Mouse (Mus musculus) lung, postnatal 0 days (tissue): ENCODE data around the gene Hspa5. TPM values are rescaled to one million over a fixed set of nuclear protein-coding genes. Genes with fewer than 3 reads are reported as not detected.
A peak's percentile ranks its signal among the peaks of the same experiment; 100 is the strongest.

Experiments
- ATAC-seq: fragments of 200-750 bp; cut with Nextera tagmentation; 2 replicates; pipeline ENCODE4 v1.8.0; 2017; ENCODE audit warnings: moderate library complexity
- DNase-seq: peaks from one replicate; pipeline ENCODE4 v3.0.0-alpha.2; 2016; ENCODE audit warnings: low spot score
- H3K27ac ChIP-seq: fragments of 300-500 bp; sonication (generic); 2 replicates; pipeline ENCODE4 v1.5.1; 2014; ENCODE audit warnings: antibody characterized with exemption, mild to moderate bottlenecking, low read length, mixed read lengths
- H3K27me3 ChIP-seq: fragments of 300-500 bp; sonication (generic); replicated peaks from 2 replicates; pipeline ENCODE4 v1.6.1; 2014; ENCODE audit warnings: low read length, mixed read lengths; ENCODE audit not compliant: insufficient read depth
- H3K36me3 ChIP-seq: fragments of 300-500 bp; sonication (generic); 2 replicates; pipeline ENCODE4 v1.6.1; 2014; ENCODE audit warnings: low read length, mixed read lengths; ENCODE audit not compliant: insufficient read depth
- H3K4me1 ChIP-seq: fragments of 300-500 bp; sonication (generic); 2 replicates; pipeline ENCODE4 v1.6.1; 2014; ENCODE audit warnings: antibody characterized with exemption, low read depth, low read length, mixed read lengths; ENCODE audit not compliant: insufficient read depth
- H3K4me2 ChIP-seq: fragments of 300-500 bp; sonication (generic); replicated peaks from 2 replicates; pipeline ENCODE4 v1.6.1; 2014; ENCODE audit warnings: low read depth, mild to moderate bottlenecking, low read length, moderate library complexity, mixed read lengths
- H3K4me3 ChIP-seq: fragments of 300-500 bp; sonication (generic); 2 replicates; pipeline ENCODE4 v1.5.1; 2014; ENCODE audit warnings: low read depth, low read length
- H3K9ac ChIP-seq: fragments of 300-500 bp; sonication (generic); replicated peaks from 2 replicates; pipeline ENCODE4 v1.6.1; 2014; ENCODE audit warnings: low read depth, mild to moderate bottlenecking
- H3K9me3 ChIP-seq: fragments of 300-500 bp; sonication (generic); 2 replicates; pipeline ENCODE4 v1.6.1; 2016; ENCODE audit warnings: low read length, mixed read lengths
- CTCF ChIP-seq: IDR thresholded peaks from 2 replicates; pipeline ENCODE4 v1.5.1; 2016; ENCODE audit warnings: antibody characterized with exemption, mild to moderate bottlenecking
- EP300 ChIP-seq: IDR thresholded peaks from 2 replicates; pipeline ENCODE4 v1.6.1; 2016; ENCODE audit warnings: antibody characterized with exemption, mild to moderate bottlenecking, control low read depth
- WGBS: fragments of 180-500 bp; shearing (Covaris S2); extraction: QIAGEN DNeasy Blood & Tissue Kit; methylation state at CpG from one replicate; pipeline ENCODE4 v1.1.7; 2014; 5-methylcytosine and 5-hydroxymethylcytosine counted together
- polyA plus RNA-seq: library from polyadenylated mRNA; unstranded; fragments of >200 nt; fragmentation: Nextera tagmentation; extraction: Ambion mirVana; gene quantifications from 2 replicates; pipeline ENCODE4 v1.2.1, GENCODE M21; 2015

Hspa5 gene
- polyA plus RNA-seq, 1 experiment from 2014 or later = 372 TPM

- DNase-seq (no peak), ATAC-seq (no peak)
- no peaks in the 10 kb centered on the region for H3K4me1 ChIP-seq
- no peak overlapping the region for H3K9ac ChIP-seq
- H3K9me3 ChIP-seq = no peaks in the 10 kb centered on the region
- 49% methylated on average over 12 of the region's 12 CpGs for WGBS
- no peak overlapping the region for H3K27ac ChIP-seq
- H3K27me3 ChIP-seq = no peaks in the 10 kb centered on the region
- H3K36me3 ChIP-seq = no peaks in the 10 kb centered on the region
- no peak overlapping the region for H3K4me3 ChIP-seq
- no peak overlapping the region for H3K4me2 ChIP-seq
- no peak for TF ChIP-seq CTCF
- no peak for TF ChIP-seq EP300
Observed at GRCm38 (mm10) chr2:34764801-34765200, 7.0 kb upstream of the Hspa5 start.

GRCm38 (mm10) chr2:34770049-34770448 is 1.7 kb upstream of the Hspa5 start:
- H3K4me1 ChIP-seq = peaks cover 12% of the 10 kb centered on the region; the same call in 1 of the 2 replicates
- no peaks in the 10 kb centered on the region for H3K9me3 ChIP-seq
- DNase-seq (peak; percentile 50), ATAC-seq (no peak)
- H3K27me3 ChIP-seq = no peaks in the 10 kb centered on the region
- H3K4me3 ChIP-seq = no peak overlapping the region
- H3K9ac ChIP-seq = no peak overlapping the region
- TF ChIP-seq EP300 (no peak), CTCF (no peak)
- H3K27ac ChIP-seq = no peak overlapping the region
- 74% methylated on average over 2 of the region's 2 CpGs for WGBS
- H3K36me3 ChIP-seq = peaks cover 13% of the 10 kb centered on the region; the same call in 1 of the 2 replicates
- H3K4me2 ChIP-seq = no peak overlapping the region

- Histone ChIP-seq H3K9ac (peak overlapping the region; percentile 95), H3K27me3 (no peaks in the 10 kb centered on the region), H3K4me1 (peaks cover 12% of the 10 kb centered on the region; the same call in 1 of the 2 replicates), H3K9me3 (no peaks in the 10 kb centered on the region), H3K4me3 (peak overlapping the region; percentile 96), H3K27ac (peak overlapping the region; percentile 93), H3K4me2 (peak overlapping the region; percentile 71), H3K36me3 (peaks cover 21% of the 10 kb centered on the region; the same call in 1 of the 2 replicates)
- ATAC-seq (no peak), DNase-seq (no peak)
- TF ChIP-seq CTCF (no peak), EP300 (no peak)
- WGBS = under 1% methylated on average over 6 of the region's 6 CpGs
Observed at GRCm38 (mm10) chr2:34770951-34771350, 819 bp upstream of the Hspa5 start.

GRCm38 (mm10) chr2:34772252-34773235 is 774 bp downstream of the Hspa5 start:
- 2% methylated on average over 50 of the region's 50 CpGs for WGBS
- peak overlapping the region; percentile 90 for H3K9ac ChIP-seq
- H3K36me3 ChIP-seq = peaks cover 27% of the 10 kb centered on the region; the same call in 1 of the 2 replicates
- no peak for TF ChIP-seq EP300
- TF ChIP-seq CTCF = no peak
- no peaks in the 10 kb centered on the region for H3K27me3 ChIP-seq
- H3K4me2 ChIP-seq = peak overlapping the region; percentile 62
- peak; percentile 1 for ATAC-seq
- peak overlapping the region; percentile 91 for H3K27ac ChIP-seq
- peak overlapping the region; percentile 96 for H3K4me3 ChIP-seq
- no peaks in the 10 kb centered on the region for H3K9me3 ChIP-seq
- peaks cover 12% of the 10 kb centered on the region; the same call in 1 of the 2 replicates for H3K4me1 ChIP-seq
- peak; percentile 60 for DNase-seq

GRCm38 (mm10) chr2:34773673-34774072 is 1.9 kb downstream of the Hspa5 start:
- H3K27ac ChIP-seq = no peak overlapping the region
- H3K36me3 ChIP-seq = peaks cover 33% of the 10 kb centered on the region; the same call in 1 of the 2 replicates
- peak overlapping the region; percentile 62; the same call in 1 of the 2 replicates for H3K4me2 ChIP-seq
- peaks cover 12% of the 10 kb centered on the region; the same call in 1 of the 2 replicates for H3K4me1 ChIP-seq
- H3K4me3 ChIP-seq = peak overlapping the region; percentile 96; the same call in 1 of the 2 replicates
- ATAC-seq = no peak
- no peak for DNase-seq
- H3K27me3 ChIP-seq = no peaks in the 10 kb centered on the region
- WGBS = 71% methylated on average over 4 of the region's 4 CpGs
- no peaks in the 10 kb centered on the region for H3K9me3 ChIP-seq
- no peak for TF ChIP-seq EP300
- TF ChIP-seq CTCF = no peak
- H3K9ac ChIP-seq = no peak overlapping the region

GRCm38 (mm10) chr2:34774493-34774892 is 2.7 kb downstream of the Hspa5 start:
- DNase-seq (no peak), ATAC-seq (no peak)
- no peak overlapping the region for H3K27ac ChIP-seq
- H3K4me1 ChIP-seq = peaks cover 12% of the 10 kb centered on the region; the same call in 1 of the 2 replicates
- no peak overlapping the region for H3K9ac ChIP-seq
- no peaks in the 10 kb centered on the region for H3K9me3 ChIP-seq
- H3K36me3 ChIP-seq = peaks cover 40% of the 10 kb centered on the region; the same call in 1 of the 2 replicates
- WGBS = 77% methylated on average over 6 of the region's 6 CpGs
- no peak for TF ChIP-seq CTCF
- no peak for TF ChIP-seq EP300
- no peaks in the 10 kb centered on the region for H3K27me3 ChIP-seq
- H3K4me2 ChIP-seq = no peak overlapping the region
- H3K4me3 ChIP-seq = no peak overlapping the region
